Mouse (Mus musculus) MEL-GATA-1-ER (cell line): Measurements from ENCODE around the gene Rab3d.

ENCODE experiments used
- DNase-seq: peaks from one replicate; pipeline ENCODE4 v3.0.0-alpha.2; 2012; ENCODE audit warnings: low read depth; ENCODE audit errors: extremely low read depth

The Rab3d gene

GRCm38 (mm10) chr9:21918035-21918592 is at the start of gene Rab3d:
Gene Rab3d, minus strand, starts transcription at chr9:21918192.
- peak; percentile 88 for DNase-seq

DNA sequence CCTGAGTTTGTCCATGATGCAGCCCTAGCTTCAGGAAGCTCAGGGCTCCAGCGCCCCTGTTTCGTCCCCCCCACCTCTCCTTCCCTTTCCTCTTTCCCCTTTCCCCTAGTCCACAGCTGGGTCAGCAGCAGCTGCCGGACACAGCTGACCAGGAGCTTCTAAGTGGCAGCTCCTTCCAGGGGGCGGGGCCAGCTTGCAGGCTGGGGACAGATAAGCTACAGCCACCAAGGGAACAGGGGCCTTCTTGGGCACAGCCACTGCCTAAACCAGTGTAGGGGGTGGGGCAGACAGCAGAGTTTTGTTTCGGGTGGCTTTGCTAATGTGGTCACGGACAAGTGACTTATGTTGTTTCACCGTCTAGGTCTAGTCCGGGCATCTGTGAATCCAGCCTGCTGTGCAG is 45.4 kb upstream of the Rab3d start, which contains the start of gene Epor:
Epor (minus strand) TSS at position 90 of the 400 bp plus-strand sequence.
- peak; percentile 82 for DNase-seq

GRCm38 (mm10) chr9:21962416-21963059 is 44.5 kb upstream of the Rab3d start:
- DNase-seq: peak; percentile 99

DNA sequence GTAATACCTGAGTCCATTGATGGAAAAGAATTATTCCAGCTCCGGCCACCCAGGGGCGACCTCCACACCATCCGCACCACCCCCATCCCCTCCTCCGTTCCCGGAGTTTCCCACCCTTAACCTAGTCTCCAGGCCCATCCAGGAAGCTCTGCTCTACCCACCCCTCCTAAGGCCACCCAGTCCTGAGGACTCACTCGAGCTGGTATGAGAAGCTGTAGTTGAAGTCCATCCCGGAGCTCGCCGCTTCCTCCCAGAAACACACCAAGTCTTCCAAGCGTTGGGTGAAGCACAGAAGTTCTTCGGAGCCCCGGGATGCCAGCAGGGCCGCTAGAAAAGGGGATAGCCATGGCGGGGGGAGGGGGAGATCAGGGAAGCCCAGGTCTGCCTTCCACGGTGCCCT is 44.0 kb upstream of the Rab3d start:
- DNase-seq: no peak

GRCm38 (mm10) chr9:21961366-21961980 is 43.5 kb upstream of the Rab3d start:
- DNase-seq: no peak

- no peak for DNase-seq
Measured at GRCm38 (mm10) chr9:21960558-21961208, 42.7 kb upstream of the Rab3d start.

- DNase-seq: no peak
Measured at GRCm38 (mm10) chr9:21960135-21960534, 42.1 kb upstream of the Rab3d start.

DNA sequence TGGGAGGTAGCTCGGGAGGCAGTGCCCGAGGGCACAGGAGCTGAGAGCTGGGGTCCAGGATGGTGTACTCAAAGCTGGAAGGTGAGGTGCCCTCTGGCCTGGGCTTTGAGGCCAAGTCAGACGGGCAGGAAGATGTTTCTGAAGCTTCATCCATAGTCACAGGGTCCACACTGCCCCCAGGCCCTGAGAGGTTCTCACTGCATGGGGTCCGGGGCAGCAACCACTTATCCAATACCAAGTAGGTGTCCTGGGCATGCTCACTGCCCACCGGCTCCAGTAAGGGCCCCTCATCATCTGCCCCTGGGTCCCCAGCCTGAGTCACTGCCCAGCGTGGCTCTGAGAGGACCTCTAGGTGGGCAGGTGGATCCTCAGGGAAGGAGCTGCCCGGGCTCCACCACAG is 41.3 kb upstream of the Rab3d start:
- no peak for DNase-seq

DNA sequence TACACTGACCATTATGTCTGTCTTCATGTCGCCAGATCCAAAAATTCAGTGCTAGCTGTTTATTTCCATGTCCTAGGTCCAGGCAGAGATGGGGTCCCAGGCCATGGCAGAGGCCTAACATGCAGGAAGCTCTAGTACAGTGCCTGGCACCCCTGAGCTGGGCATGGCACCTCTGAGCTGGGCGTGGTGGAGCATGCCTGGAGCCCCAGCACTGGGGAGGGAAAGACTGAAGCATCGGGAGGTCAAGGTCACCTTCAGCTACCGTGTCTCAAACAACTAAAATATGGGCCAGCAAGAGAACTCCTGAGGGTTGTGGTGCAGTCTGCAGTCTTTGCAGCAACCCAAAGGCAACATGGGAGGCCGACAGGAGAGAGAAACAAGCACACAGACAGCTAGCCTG is 40.4 kb upstream of the Rab3d start:
- no peak for DNase-seq

GRCm38 (mm10) chr9:21955570-21956281 is 37.7 kb upstream of the Rab3d start, which contains the start of gene Swsap1:
Gene Swsap1, plus strand, starts transcription at chr9:21955755.
- DNase-seq: peak; percentile 99

DNA sequence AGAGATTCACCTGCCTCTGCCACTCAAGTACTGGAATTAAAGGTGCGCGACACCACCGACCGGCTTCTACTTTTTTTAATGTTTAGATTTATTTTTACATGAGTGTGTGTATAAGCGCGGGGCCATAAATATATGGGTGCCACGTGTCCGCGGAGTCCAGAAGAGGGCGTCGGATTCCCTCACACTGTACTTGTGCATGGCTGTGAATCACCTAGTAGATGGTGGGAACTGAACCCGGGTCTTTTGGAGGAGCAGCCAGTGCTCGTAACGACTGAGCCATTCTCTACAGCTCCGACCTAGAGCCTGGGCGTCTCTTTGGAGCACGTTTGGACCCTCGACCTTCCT is 37.2 kb upstream of the Rab3d start:
- no peak for DNase-seq

GRCm38 (mm10) chr9:21954635-21955034 is 36.6 kb upstream of the Rab3d start:
- DNase-seq: no peak

GRCm38 (mm10) chr9:21953600-21953999 is 35.6 kb upstream of the Rab3d start:
- no peak for DNase-seq

- DNase-seq: no peak
Measured at GRCm38 (mm10) chr9:21951977-21952376, 34.0 kb upstream of the Rab3d start.

DNA sequence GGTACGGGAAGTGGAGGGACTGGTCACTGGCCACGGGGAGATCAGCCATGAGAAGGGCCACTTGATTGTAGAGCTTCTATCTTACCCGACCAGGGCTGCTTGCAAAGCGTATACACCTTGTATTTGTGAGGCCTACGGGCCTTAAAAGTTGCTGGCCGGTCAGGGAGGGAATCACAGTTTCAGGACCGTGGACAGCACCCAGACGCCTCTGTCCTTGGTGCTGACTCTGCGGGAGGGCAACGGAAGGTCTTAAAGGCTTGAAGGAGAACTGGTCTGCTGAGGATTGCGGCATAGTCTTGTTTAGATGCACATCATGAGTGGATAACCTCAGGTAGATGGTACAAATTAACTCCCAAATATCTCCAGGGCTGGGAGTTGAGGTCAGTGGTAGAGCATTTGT is 32.3 kb upstream of the Rab3d start:
- no peak for DNase-seq

DNA sequence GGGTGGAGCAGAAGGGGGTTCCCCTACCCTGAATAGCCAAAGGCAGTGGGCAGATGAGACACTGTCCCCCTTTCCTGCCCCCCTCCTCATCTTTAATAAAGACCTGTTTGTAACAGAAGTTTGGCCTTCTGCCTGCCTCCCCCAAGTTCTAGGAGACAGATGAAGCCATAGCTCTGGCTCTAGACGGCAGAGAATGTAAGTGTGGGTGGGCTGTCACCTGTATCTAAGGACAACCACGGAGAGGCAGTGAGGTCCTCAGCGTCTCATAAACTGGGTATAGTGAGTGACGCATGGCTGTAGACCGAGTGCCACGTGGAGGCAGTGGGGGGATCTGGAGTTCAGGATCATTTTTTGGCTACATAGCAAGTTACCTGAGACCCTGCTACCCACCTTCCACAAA is 30.8 kb upstream of the Rab3d start:
- no peak for DNase-seq

DNA sequence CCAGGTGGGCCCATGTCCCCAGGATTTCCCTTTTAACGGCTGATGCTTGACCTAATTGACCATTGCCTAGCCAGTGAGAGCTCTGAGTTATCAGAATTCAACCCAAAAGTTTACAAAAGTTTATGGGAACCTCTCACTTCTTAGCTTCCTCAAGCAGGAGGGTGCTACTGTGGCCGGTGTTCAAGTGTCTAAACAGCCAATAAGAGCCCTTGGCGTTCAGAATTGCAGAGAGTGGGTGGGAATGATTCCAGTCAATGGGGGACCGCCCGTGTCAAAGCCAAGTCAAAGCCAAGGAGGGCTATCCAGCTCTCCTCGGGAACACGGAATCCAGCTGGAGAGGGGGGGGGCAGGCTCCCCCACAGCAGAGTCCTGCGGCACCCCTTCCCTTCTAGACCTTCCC is 30.2 kb upstream of the Rab3d start:
- no peak for DNase-seq

- peak; percentile 44 for DNase-seq
Measured at GRCm38 (mm10) chr9:21947540-21948130, 29.6 kb upstream of the Rab3d start.

GRCm38 (mm10) chr9:21944267-21944666 is 26.3 kb upstream of the Rab3d start:
- DNase-seq: no peak

GRCm38 (mm10) chr9:21943638-21944037 is 25.6 kb upstream of the Rab3d start:
- DNase-seq: no peak

DNA sequence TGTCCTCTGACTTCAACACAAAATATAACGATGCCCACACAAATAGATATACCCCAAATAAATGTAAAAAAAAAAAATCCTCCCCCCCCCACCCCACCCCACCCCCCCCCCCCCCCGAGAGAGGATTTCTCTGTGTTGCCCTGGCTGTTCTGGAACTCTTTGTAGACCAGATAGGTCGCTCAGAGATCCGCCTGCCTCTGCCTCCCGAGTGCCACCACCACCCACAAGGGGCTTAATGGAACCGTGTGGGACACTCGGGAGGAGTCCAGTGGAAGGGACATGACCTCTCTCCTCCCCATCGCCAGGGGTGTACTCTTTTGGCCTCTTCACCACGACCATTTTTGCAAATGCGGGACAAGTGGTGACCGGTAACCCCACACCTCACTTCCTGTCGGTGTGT is 25.1 kb upstream of the Rab3d start:
- no peak for DNase-seq
